Mouse (Mus musculus): Measurements from ENCODE around the gene S1pr3.

Gene S1pr3

DNA sequence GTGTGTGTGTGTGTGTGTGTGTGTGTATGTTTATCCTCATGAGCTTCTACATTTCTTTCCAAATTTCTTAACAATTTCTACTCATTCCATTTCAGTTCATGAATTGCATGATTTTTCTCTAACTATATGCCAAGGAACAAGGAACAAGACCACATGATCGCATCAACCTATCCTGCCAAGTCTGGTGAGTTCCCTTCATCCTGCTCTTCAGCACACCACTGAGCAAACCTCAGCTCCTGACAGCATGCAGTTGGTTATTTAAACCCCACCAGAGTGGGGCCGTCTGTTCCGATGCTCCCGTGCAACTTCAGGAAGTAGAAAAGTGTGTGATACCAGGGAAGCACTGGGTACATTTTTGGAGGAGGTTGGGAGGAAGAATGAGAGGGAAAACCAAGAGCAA, 38.1 kb downstream of the S1pr3 start:
- DNase-seq (ENCODE audit: low spot score) = no peak

GRCm38 (mm10) chr13:51456190-51456878, 47.9 kb downstream of the S1pr3 start:
- DNase-seq (ENCODE audit: low spot score) = no peak

GRCm38 (mm10) chr13:51464294-51464693, 55.9 kb downstream of the S1pr3 start:
- no peak for DNase-seq (ENCODE audit: low spot score)

DNA sequence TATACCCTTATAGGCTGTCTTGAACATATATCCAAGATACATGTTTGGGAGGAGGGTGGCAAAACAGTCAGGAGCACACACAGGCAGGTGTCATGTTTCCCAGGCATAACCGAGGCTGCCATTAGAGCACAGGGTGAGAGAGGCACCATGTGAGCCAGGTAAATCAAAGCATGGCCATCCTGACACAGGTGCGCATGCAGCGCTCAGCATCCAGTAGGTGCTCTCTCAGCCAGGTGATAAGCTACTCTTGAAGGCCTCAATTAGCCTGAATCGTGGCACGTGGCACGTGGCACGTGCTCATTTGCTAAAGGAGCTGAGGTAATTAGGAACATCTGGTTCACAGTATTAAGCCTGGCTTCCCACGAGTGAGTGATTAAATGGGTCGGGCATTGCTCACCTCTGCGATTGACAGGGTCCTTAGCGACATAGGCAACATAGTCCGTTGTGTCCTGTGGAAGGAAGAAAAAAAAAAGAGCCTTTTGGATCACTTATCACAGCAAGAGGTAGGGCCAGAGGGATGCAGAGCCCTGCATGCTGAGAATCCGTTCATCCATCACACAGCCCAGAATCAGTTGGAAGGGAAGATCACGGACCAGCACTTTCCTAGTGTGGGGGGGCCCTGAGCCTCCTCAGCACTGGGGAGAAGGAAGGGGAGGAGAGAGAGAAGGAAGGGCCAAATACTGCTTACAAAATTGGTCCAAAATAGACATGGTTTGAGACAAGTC, 57.8 kb downstream of the S1pr3 start:
- no peak for DNase-seq (ENCODE audit: low spot score)

- DNase-seq (ENCODE audit: low spot score) = no peak
Measured at GRCm38 (mm10) chr13:51468697-51469250, 60.3 kb downstream of the S1pr3 start.
